Mouse (Mus musculus) heart, embryonic 12.5 days (tissue): ENCODE measurements around the gene Rlim. TPM values are rescaled to one million over a fixed set of nuclear protein-coding genes. Genes with fewer than 3 reads are reported as not detected.

Experiments used
- ATAC-seq: fragments of 200-750 bp; cut with Nextera tagmentation; 2 replicates; pipeline ENCODE4 v1.8.0; 2017; ENCODE audit warnings: moderate TSS enrichment, moderate library complexity; ENCODE audit not compliant: insufficient number of reproducible peaks, low FRiP score
- H3K27ac ChIP-seq: fragments of 300-500 bp; sonication (generic); 2 replicates; pipeline ENCODE4 v1.5.1; 2016; ENCODE audit warnings: mild to moderate bottlenecking, moderate library complexity; ENCODE audit not compliant: poor library complexity, severe bottlenecking
- H3K27me3 ChIP-seq: fragments of 300-500 bp; sonication (generic); replicated peaks from 2 replicates; pipeline ENCODE4 v1.6.1; 2016; ENCODE audit warnings: mild to moderate bottlenecking, moderate library complexity
- H3K36me3 ChIP-seq: fragments of 300-500 bp; sonication (generic); 2 replicates; pipeline ENCODE4 v1.6.1; 2016; ENCODE audit warnings: mild to moderate bottlenecking, moderate library complexity
- H3K4me1 ChIP-seq: fragments of 300-500 bp; sonication (generic); replicated peaks from 2 replicates; pipeline ENCODE4 v1.6.1; 2016; ENCODE audit warnings: mild to moderate bottlenecking
- H3K4me2 ChIP-seq: fragments of 300-500 bp; sonication (generic); 2 replicates; pipeline ENCODE4 v1.6.1; 2016; ENCODE audit warnings: mild to moderate bottlenecking, moderate library complexity
- H3K4me3 ChIP-seq: fragments of 300-500 bp; sonication (generic); 2 replicates; pipeline ENCODE4 v1.5.1; 2016; ENCODE audit warnings: mild to moderate bottlenecking
- H3K9ac ChIP-seq: fragments of 300-500 bp; sonication (generic); 2 replicates; pipeline ENCODE4 v1.6.1; 2016; ENCODE audit warnings: mild to moderate bottlenecking, moderate library complexity
- H3K9me3 ChIP-seq: fragments of 300-500 bp; sonication (generic); replicated peaks from 2 replicates; pipeline ENCODE4 v1.6.1; 2016; ENCODE audit warnings: mild to moderate bottlenecking, moderate library complexity
- WGBS: fragments of 180-500 bp; shearing (Covaris S2); methylation state at CpG from one replicate; pipeline ENCODE4 v1.1.7; 2016; 5-methylcytosine and 5-hydroxymethylcytosine counted together
- polyA plus RNA-seq: library from polyadenylated mRNA; unstranded; fragments of >200 nt; fragmentation: Nextera tagmentation; extraction: Ambion mirVana; gene quantifications from 2 replicates; pipeline ENCODE4 v1.2.1, GENCODE M21; 2016

Rlim gene
- 35.4 and 35.7 TPM in 2 replicates for polyA plus RNA-seq

GRCm38 (mm10) chrX:103981169-103981689, at the start of gene Rlim:
TSS of gene Rlim (minus strand) at chrX:103981284.
- H3K27ac ChIP-seq, result peak within 1 kb of the TSS; percentile 95
- peak within 1 kb of the TSS; percentile 94 for H3K9ac ChIP-seq
- peak; percentile 99 for ATAC-seq
- no peaks in the 10 kb centered on the region; the same call in 1 of the 2 replicates for H3K36me3 ChIP-seq
- no peaks in the 10 kb centered on the region for H3K9me3 ChIP-seq
- H3K27me3 ChIP-seq, result 0 out of 2 replicates have a peak, but pooled peaks cover 9% of the 10 kb centered on the region
- peak within 1 kb of the TSS; percentile 59 for H3K4me2 ChIP-seq
- peak within 1 kb of the TSS; percentile 91 for H3K4me3 ChIP-seq
- 16% methylated on average over 27 of the region's 27 CpGs for WGBS
- no peaks in the 10 kb centered on the region for H3K4me1 ChIP-seq

DNA sequence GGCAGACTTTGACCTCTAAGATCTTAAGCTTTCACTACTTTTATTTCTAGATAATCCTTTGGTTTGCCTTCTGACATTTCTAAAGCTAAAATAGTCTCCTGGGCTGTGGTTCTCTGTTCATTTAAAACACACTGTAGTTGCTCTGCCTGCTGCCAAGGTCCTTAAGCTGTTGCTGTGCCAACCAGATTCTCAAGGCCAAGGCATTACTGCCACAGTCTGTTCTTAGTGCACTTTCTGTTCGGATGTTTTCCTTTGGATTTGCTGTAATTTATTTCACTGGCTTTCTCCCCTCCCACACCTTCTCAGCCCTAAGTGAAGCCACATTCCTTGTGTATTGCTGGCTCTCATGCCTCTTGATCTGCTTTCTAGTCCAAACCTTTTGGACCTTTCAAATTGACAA, 36.1 kb upstream of the Rlim start:
- Histone ChIP-seq H3K9ac (no peak overlapping the region), H3K4me3 (no peak overlapping the region), H3K9me3 (no peaks in the 10 kb centered on the region), H3K4me2 (no peak overlapping the region), H3K36me3 (no peaks in the 10 kb centered on the region), H3K4me1 (no peaks in the 10 kb centered on the region), H3K27ac (no peak overlapping the region), H3K27me3 (peaks cover 9% of the 10 kb centered on the region; the same call in 1 of the 2 replicates)
- ATAC-seq, result no peak
- WGBS, result 70% methylated on average over 1 of the region's 1 CpGs

DNA sequence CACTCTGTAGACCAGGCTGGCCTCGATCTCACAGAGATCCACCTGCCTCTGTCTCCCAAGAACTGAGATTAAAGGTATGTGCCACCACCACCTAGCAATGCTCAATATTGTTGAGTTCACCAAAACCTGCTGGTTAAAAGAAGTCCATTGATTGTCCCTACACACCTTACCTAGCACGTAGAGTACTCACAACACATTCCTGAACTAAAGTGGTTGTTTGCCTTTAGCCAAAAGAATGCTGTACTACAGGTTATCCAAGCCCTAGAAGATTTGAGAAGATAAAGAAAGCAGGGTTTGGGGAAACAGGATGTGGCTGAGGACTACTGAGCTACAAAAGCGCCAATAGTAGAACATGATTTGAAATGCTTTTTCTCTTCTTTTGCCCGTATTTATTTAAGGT, 34.0 kb upstream of the Rlim start:
- H3K9me3 ChIP-seq, result no peaks in the 10 kb centered on the region
- 80% methylated on average over 4 of the region's 4 CpGs for WGBS
- H3K27me3 ChIP-seq, result peaks cover 9% of the 10 kb centered on the region; the same call in 1 of the 2 replicates
- no peak overlapping the region for H3K4me3 ChIP-seq
- H3K9ac ChIP-seq, result no peak overlapping the region
- H3K4me1 ChIP-seq, result no peaks in the 10 kb centered on the region
- H3K27ac ChIP-seq, result no peak overlapping the region
- ATAC-seq, result no peak
- H3K4me2 ChIP-seq, result no peak overlapping the region
- H3K36me3 ChIP-seq, result no peaks in the 10 kb centered on the region

DNA sequence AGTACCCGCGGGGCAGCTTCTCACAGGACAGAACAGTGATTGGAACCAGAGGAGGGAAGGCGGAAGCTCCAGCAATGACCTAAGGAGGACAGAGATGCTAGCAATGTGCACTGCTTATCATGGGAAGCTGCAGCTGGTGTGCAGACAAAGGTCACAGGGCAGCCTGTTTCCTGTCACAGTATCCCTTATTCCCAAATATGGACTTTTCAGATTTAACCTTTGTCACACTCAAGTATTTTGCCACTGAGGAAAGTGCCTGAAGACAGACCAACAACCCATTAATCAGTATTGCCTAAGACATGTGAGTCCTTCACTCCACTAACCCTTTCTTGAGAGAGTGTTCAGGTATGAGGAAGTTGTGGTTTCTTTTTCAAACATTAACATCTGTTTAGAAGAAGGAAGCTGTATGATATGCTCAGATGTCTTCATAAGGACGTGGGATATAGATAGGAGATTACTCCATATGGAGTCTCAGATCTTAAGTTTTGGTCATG, 32.3 kb upstream of the Rlim start:
- no peak for ATAC-seq
- H3K27ac ChIP-seq, result no peak overlapping the region

GRCm38 (mm10) chrX:103994741-103995140, 13.7 kb upstream of the Rlim start:
- Histone ChIP-seq H3K9me3 (no peaks in the 10 kb centered on the region), H3K36me3 (no peaks in the 10 kb centered on the region), H3K4me3 (no peak overlapping the region), H3K4me1 (no peaks in the 10 kb centered on the region), H3K9ac (no peak overlapping the region), H3K4me2 (no peak overlapping the region), H3K27ac (no peak overlapping the region), H3K27me3 (peaks cover 46% of the 10 kb centered on the region)
- no peak for ATAC-seq
- 32% methylated on average over 3 of the region's 3 CpGs for WGBS

More for the DNA sequence above, 32.3 kb upstream of the Rlim start:
- no peak overlapping the region for H3K4me3 ChIP-seq
- peaks cover 9% of the 10 kb centered on the region; the same call in 1 of the 2 replicates for H3K27me3 ChIP-seq
- no peak overlapping the region for H3K4me2 ChIP-seq
- H3K9ac ChIP-seq, result no peak overlapping the region
- no peaks in the 10 kb centered on the region for H3K4me1 ChIP-seq
- no peaks in the 10 kb centered on the region for H3K9me3 ChIP-seq
- H3K36me3 ChIP-seq, result no peaks in the 10 kb centered on the region
- 35% methylated on average over 4 of the region's 4 CpGs for WGBS

DNA sequence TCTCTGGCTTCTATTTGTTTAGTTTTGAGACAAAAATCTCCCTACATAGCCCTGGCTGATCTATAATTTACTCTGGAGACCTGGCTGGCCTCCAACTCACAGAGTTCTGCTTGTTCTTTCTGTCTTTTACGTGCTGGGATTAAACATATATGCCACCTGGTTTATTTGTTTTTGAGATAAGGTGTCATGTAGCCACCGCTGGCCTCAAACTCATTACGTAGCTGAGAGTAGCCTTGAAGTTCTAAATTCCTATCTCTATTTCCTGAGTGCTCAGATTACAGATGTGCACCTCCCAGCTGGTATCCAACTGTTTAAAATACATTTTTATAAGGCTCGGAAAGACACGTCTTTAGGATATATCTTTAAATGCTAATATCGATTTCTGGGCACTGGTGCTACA, 12.8 kb upstream of the Rlim start:
- 50% methylated on average over 6 of the region's 6 CpGs for WGBS
- no peak for ATAC-seq

GRCm38 (mm10) chrX:103991702-103992101, 10.6 kb upstream of the Rlim start:
- 36% methylated on average over 10 of the region's 10 CpGs for WGBS
- ATAC-seq, result no peak
- Histone ChIP-seq H3K4me1 (no peaks in the 10 kb centered on the region; the same call in 1 of the 2 replicates), H3K36me3 (no peaks in the 10 kb centered on the region), H3K9ac (no peak overlapping the region), H3K27me3 (peaks cover 30% of the 10 kb centered on the region), H3K4me3 (no peak overlapping the region), H3K27ac (no peak overlapping the region), H3K4me2 (no peak overlapping the region), H3K9me3 (no peaks in the 10 kb centered on the region)

More for the DNA sequence above, 12.8 kb upstream of the Rlim start:
- H3K9ac ChIP-seq, result no peak overlapping the region
- H3K4me2 ChIP-seq, result no peak overlapping the region
- no peak overlapping the region for H3K27ac ChIP-seq
- no peaks in the 10 kb centered on the region for H3K36me3 ChIP-seq
- no peaks in the 10 kb centered on the region for H3K9me3 ChIP-seq
- H3K27me3 ChIP-seq, result peaks cover 37% of the 10 kb centered on the region
- no peak overlapping the region for H3K4me3 ChIP-seq
- H3K4me1 ChIP-seq, result no peaks in the 10 kb centered on the region

DNA sequence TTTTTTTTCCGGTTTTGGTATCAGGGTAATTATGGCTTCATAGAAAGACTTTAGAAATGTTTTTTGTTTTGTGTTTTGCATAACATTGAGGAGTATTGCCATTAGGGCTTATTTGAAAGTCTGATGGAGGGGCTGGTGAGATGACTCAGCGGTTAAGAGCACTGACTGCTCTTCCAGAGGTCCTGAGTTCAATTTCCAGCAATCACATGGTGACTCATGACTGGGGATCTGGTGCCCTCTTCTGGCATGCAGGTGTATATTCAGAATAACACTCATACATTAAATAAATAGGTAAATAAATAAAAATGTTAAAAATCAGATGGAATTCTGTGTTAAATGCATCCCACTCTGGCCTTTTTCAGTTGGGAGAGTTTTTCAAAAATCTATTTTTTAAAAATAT, 9.3 kb upstream of the Rlim start:
- no peaks in the 10 kb centered on the region; the same call in 1 of the 2 replicates for H3K4me1 ChIP-seq
- WGBS, result 62% methylated on average over 2 of the region's 2 CpGs
- H3K36me3 ChIP-seq, result no peaks in the 10 kb centered on the region
- no peak overlapping the region for H3K27ac ChIP-seq
- peaks cover 29% of the 10 kb centered on the region for H3K27me3 ChIP-seq
- ATAC-seq, result no peak
- no peak overlapping the region for H3K4me2 ChIP-seq
- no peak overlapping the region for H3K9ac ChIP-seq
- no peaks in the 10 kb centered on the region for H3K9me3 ChIP-seq
- no peak overlapping the region for H3K4me3 ChIP-seq

- Histone ChIP-seq H3K4me3 (no peak overlapping the region), H3K4me2 (no peak overlapping the region), H3K9ac (no peak overlapping the region), H3K9me3 (no peaks in the 10 kb centered on the region), H3K4me1 (no peaks in the 10 kb centered on the region; the same call in 1 of the 2 replicates), H3K27me3 (peaks cover 18% of the 10 kb centered on the region), H3K36me3 (no peaks in the 10 kb centered on the region), H3K27ac (no peak overlapping the region)
- no peak for ATAC-seq
- 21% methylated on average over 12 of the region's 12 CpGs for WGBS
Measured at GRCm38 (mm10) chrX:103987215-103987964, 6.3 kb upstream of the Rlim start.

GRCm38 (mm10) chrX:103986159-103986558, 5.1 kb upstream of the Rlim start:
- no peaks in the 10 kb centered on the region for H3K9me3 ChIP-seq
- peaks cover 12% of the 10 kb centered on the region for H3K27me3 ChIP-seq
- H3K27ac ChIP-seq, result no peak overlapping the region
- no peak for ATAC-seq
- no peak overlapping the region for H3K9ac ChIP-seq
- no peak overlapping the region for H3K4me2 ChIP-seq
- 30% methylated on average over 6 of the region's 6 CpGs for WGBS
- H3K4me1 ChIP-seq, result no peaks in the 10 kb centered on the region; the same call in 1 of the 2 replicates
- H3K4me3 ChIP-seq, result no peak overlapping the region
- no peaks in the 10 kb centered on the region for H3K36me3 ChIP-seq

DNA sequence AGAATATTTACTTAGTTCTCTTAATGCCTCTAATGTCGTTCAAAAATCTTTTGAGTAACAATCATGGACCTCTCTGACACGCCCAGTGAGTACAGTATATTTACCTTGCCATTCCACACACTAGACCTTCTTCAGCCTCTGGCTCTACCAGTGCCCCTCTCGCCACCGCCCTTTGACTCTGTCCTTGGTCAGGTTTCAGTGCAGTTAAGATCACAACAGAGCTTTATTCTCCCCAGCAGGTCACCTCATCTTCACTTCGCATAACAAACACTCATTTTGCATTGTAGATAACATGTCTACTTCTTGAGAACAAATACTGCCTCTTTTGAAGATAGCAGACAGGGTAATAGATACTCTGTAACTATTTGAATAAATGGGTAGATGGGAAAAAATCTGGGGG, 3.9 kb upstream of the Rlim start:
- Histone ChIP-seq H3K9me3 (no peaks in the 10 kb centered on the region), H3K4me3 (no peak overlapping the region), H3K27me3 (peaks cover 17% of the 10 kb centered on the region), H3K9ac (no peak overlapping the region), H3K4me2 (no peak overlapping the region), H3K36me3 (no peaks in the 10 kb centered on the region), H3K27ac (no peak overlapping the region), H3K4me1 (no peaks in the 10 kb centered on the region; the same call in 1 of the 2 replicates)
- no peak for ATAC-seq
- 41% methylated on average over 5 of the region's 5 CpGs for WGBS
